Mouse (Mus musculus) gonadal fat pad, adult 2 months (tissue): ENCODE measurements around the gene Cnih1. TPM values are rescaled to one million over a fixed set of nuclear protein-coding genes. Genes with fewer than 3 reads are reported as not detected.

Source experiments
- polyA plus RNA-seq: library from polyadenylated mRNA; depleted of rRNA; stranded (reverse); fragments of >200 nt; gene quantifications from 2 replicates; pipeline ENCODE4 v1.2.3, GENCODE M21; 2012; rRNA removed

The Cnih1 gene
- polyA plus RNA-seq, 1 experiment, result 102 TPM

Other genes starting within 250 kb of the Cnih1 start
- 1.3 and 1.6 TPM in 2 replicates for gene Cdkn3, start 27.9 kb downstream of the Cnih1 start, polyA plus RNA-seq
- 17.3 and 19.8 TPM in 2 replicates for gene Gmfb, start 33.8 kb upstream of the Cnih1 start, polyA plus RNA-seq
- gene Cgrrf1, start 43.7 kb upstream of the Cnih1 start, polyA plus RNA-seq, result 27.5 TPM in 2 replicates
- gene Samd4, start 94.4 kb upstream of the Cnih1 start, polyA plus RNA-seq, result 10.6 and 11.0 TPM in 2 replicates